Mouse (Mus musculus) liver, embryonic 18 days (tissue): ENCODE results near the gene Mrpl2. TPM values are rescaled to one million over a fixed set of nuclear protein-coding genes. Genes with fewer than 3 reads are reported as not detected.

Experiments used
- polyA plus RNA-seq: library from polyadenylated mRNA; depleted of rRNA; stranded (reverse); fragments of >200 nt; gene quantifications from 2 replicates; pipeline ENCODE4 v1.2.3, GENCODE M21; 2012; rRNA removed

The Mrpl2 gene
- 33.0 and 36.6 TPM in 2 replicates for polyA plus RNA-seq

DNA sequence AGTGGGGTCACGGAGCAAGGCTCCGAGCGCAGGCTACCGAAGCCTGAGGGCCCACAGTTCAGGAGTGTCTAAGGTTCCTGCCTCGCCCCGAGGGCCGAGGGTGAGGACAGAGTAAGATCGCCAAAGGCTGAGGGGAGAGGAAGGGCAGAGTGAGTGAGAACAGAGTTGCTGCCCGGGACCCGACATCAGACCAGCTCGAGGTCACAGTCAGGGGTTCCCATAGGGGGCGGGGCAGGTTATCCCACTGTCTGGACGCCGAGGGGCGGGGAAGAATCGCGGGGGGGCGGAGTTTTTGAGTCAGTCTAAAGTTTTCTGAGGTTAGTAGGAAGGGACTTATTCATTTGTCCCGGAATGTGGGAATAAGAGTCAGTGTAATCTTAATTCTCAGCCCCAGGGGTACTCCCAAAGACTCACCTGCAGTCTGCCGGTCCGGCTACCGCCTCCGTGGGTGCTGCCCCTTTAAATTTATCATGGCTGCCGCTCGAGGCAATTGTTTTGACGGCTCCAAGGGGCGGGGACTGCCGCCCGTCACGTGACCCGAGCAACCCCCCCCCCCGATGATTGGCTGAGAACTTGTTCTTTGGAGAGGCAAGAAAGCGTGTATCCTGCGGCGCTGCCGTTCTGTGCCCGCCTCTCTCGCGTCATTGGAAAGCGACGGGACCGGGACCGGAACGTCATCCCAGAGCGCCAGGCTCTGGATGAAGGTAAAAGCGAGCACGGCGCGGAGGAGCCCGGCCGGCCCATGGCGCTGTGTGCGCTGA lies at the start of gene Mrpl2, which contains the start of gene Klc4:
Mrpl2 (plus strand) TSS at position 669 of the 761 bp plus-strand sequence.
Klc4 (minus strand) TSS at position 462 of the 761 bp plus-strand sequence.

DNA sequence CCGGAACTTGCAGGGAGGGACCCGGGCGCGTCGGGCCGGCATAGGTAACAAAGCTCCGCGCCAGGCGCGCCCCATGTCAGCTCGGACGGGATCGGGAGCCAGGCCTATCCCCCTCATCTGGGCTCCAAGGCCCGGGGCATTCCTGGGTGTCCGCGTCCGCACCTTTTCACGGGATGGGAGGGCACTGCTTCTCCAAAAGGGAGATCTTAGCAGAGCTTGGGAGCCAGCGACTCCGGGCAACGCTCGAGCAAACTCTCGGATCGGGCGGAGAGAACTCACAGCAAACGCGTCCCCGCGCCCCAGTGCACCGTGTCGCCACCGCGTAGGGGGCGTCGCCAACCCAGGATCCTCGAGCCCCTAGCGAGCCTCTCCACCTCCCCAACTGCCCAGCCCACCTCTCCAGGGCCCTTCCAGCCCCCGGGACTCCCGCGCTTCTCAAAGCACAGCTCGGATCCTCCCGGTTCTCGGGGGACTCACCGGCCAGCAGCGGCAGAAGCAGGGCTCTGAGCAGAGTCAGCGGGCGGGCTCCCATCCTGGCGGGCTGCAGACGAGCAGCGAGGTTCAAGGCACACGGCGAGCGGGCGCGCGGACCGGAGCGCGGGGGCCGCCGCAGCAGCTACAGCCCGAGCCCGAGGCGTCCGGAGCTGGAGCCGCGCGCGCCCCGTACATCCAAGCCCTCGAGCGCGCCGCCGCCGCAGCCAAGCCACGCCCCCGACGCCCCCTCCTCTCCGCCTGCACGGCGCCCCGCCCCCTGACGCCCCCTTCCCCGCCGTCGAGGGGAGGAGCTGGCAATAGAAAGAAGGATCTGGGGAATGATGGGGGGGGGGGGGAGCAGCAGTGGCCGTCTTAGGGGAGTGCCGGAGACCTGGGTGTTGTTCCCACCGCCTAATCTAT lies 17.0 kb upstream of the Mrpl2 start, which contains the start of gene Ptk7:
Ptk7 (minus strand) TSS at position 714 of the 894 bp plus-strand sequence.

DNA sequence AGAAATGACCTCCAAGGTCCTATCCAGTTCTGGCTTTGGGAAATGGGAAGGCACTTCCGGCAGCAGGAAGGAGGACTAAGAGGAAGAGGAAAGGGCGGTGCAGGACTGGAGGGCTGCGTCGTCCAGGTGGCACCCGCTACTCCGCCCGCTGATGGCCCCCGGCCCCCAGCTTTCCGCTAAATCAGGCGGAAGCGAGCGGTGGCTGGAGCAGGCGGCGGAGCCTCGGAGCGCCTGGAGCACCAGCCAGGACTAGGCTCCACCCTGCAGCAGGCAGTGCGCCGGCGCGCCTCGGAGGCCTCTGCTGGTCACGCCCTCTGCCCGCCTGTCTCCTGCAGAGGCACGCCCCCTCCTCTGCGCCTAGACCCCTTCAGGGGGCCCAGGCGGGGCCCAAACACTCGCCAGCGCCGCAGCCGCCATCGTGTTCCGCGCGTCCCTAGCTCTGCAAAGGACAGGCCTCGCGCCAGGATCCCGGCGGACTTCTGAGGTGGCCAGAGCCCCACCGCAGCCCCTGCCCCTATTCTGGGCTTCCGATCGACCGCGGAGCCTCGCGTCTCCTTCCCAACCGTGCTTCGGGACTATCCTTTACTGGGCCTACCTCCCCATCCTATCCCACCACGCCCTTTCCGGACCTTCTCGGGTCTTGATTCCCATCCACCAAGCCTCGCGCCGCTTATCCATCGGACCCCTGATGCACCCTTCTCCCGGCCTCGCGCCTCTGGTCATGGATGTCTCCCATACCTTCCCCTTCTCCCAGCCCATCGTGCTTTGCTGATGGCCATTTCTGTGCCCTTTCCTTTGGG lies 4.4 kb downstream of the Mrpl2 start, which contains the start of gene Cul7:
Cul7 (plus strand) TSS at position 106 of the 800 bp plus-strand sequence.

DNA sequence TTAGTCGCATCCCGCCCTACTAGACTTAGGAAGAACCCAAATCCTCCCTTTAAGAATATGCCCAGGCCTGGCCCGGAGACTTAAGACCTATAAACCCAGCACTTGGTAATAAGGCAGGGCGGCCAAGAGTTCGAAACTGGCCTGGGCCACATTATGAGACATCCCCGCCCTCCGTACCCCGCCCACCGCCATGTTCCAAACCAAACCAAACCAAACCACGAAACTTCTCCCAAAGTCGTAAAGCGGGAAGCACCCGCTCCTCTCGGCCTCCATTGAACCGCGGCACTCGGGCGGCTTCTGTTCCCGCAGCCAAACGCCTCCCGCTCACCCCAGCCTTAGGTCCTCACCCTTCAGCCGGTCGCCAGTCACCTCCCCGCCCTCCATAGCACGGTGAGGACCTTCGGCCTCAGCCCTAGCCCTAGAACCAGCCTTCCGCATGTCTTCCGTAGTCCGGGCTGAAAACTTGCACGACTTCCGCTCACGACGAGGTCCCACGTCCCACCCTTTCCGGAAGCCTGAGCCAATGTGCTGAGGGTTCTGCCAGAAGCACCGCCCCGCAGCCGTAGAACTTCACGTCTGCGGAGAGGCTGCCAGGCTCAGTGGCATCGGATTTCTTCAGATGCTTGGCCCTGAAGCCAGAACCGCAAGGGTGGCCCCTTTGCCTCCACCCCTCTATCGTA lies 28.0 kb downstream of the Mrpl2 start, which contains the start of gene Rrp36:
Rrp36 (minus strand) TSS at position 503 of the 680 bp plus-strand sequence.

DNA sequence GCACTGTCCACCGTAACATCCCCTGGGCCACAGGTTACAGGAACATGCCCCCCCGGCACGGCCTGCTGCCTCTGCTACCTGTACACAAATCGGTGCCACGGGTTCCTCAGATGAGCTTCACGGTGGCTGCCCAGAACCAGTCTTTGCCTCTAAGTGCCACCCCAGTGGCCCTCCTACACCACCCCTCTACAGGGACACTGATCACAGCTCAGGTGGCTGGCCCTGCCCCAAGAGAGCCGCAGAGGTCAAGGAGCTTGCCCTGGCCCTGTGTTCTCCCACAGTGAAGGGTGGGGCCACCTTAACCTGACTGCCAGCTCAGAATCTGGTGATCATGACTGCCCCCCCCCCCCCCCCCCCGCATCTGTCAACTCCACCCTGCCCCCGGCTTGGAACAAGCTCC lies 32.4 kb downstream of the Mrpl2 start, which contains the start of gene Mea1:
Mea1 (plus strand) TSS at position 378 of the 400 bp plus-strand sequence.

DNA sequence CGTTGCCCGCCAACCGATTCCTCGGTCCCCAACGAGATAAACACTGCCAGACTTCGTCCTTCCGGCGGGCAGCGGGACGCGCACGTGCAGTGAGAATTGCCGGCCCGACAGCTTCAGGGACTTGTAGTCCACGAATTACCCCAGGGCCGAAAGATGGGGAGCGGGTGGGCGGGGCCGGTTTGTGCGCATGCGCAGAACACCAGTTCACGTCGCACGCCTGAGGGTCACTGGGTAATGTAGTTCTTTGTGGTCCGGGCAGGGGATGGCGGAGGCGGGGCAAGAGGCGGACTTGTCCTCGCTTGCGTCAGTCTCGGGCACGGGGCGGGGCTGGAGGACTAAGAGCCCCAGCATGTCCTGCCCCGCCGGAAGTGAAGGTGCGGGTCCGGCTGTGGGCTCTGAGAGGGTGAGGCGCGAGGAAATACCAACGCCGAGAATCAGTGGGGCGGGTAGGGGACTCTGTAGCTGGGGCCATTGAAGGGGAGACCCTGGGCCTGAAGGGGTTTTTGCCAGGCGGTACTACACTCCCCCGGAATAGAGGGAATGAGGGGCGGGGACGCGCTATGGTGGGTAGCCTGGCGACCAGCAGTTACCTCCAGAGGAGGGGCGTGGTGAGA lies 34.8 kb downstream of the Mrpl2 start, which contains the start of gene Klhdc3:
Klhdc3 (minus strand) TSS at position 155 of the 614 bp plus-strand sequence.

Other genes with a start within 250 kb of the Mrpl2 start
- gene Crip3, start 217.3 kb upstream of the Mrpl2 start, polyA plus RNA-seq = 0.10 and 0.14 TPM in 2 replicates
- not detected in 2 replicates for gene Slc22a7, start 207.8 kb upstream of the Mrpl2 start, polyA plus RNA-seq
- gene Ttbk1, start 158.6 kb upstream of the Mrpl2 start, polyA plus RNA-seq = 0.01 TPM in 2 replicates
- 6.1 TPM in 2 replicates for gene Dnph1, start 149.5 kb upstream of the Mrpl2 start, polyA plus RNA-seq
- gene Cul9, start 99.8 kb upstream of the Mrpl2 start, polyA plus RNA-seq = 2.0 and 2.2 TPM in 2 replicates
- 14.0 and 15.7 TPM in 2 replicates for gene Srf, start 90.1 kb upstream of the Mrpl2 start, polyA plus RNA-seq
- gene Ptk7, start 16.7 kb upstream of the Mrpl2 start, polyA plus RNA-seq = 3.5 and 4.6 TPM in 2 replicates
- 12.9 and 13.6 TPM in 2 replicates for gene Klc4, start 207 bp upstream of the Mrpl2 start, polyA plus RNA-seq
- gene Cul7, start 4.1 kb downstream of the Mrpl2 start, polyA plus RNA-seq = 11.3 and 14.8 TPM in 2 replicates
- gene Rrp36, start 28.1 kb downstream of the Mrpl2 start, polyA plus RNA-seq = 19.6 and 20.9 TPM in 2 replicates
- 34.5 and 36.5 TPM in 2 replicates for gene Mea1, start 32.6 kb downstream of the Mrpl2 start, polyA plus RNA-seq
- gene Klhdc3, start 34.7 kb downstream of the Mrpl2 start, polyA plus RNA-seq = 33.1 and 33.8 TPM in 2 replicates
- gene Ppp2r5d, start 58.9 kb downstream of the Mrpl2 start, polyA plus RNA-seq = 18.2 and 20.0 TPM in 2 replicates
- 16.1 and 19.7 TPM in 2 replicates for gene Pex6, start 65.2 kb downstream of the Mrpl2 start, polyA plus RNA-seq
- gene Gnmt, start 82.9 kb downstream of the Mrpl2 start, polyA plus RNA-seq = 352 and 359 TPM in 2 replicates
- gene Cnpy3, start 106.0 kb downstream of the Mrpl2 start, polyA plus RNA-seq = 19.2 and 20.6 TPM in 2 replicates
- gene Ptcra, start 117.5 kb downstream of the Mrpl2 start, polyA plus RNA-seq = 0.02 and 0.07 TPM in 2 replicates
- 113 and 120 TPM in 2 replicates for gene 2310039H08Rik, start 126.4 kb downstream of the Mrpl2 start, polyA plus RNA-seq
- 38.3 and 40.8 TPM in 2 replicates for gene Rpl7l1, start 136.4 kb downstream of the Mrpl2 start, polyA plus RNA-seq
- gene Bicral, start 212.3 kb downstream of the Mrpl2 start, polyA plus RNA-seq = 2.2 and 2.3 TPM in 2 replicates
- 9.9 and 10.6 TPM in 2 replicates for gene Tbcc, start 244.5 kb downstream of the Mrpl2 start, polyA plus RNA-seq